Mouse (Mus musculus) adrenal gland, postnatal 4 days (tissue): ENCODE results near the gene Tppp2. TPM values are rescaled to one million over a fixed set of nuclear protein-coding genes. Genes with fewer than 3 reads are reported as not detected.

Experiments used
- DNase-seq, 2 experiments: peaks; one replicate each; pipeline ENCODE4 v3.0.0; 2021 to 2022; ENCODE audit warnings: low spot score in 2 of 2, mixed read lengths in 2 of 2
- total RNA-seq, 2 experiments: library from RNA; stranded (reverse); gene quantifications; 2 replicates each; pipeline ENCODE4 v1.2.3; 2021

Gene Tppp2
- total RNA-seq, 2 experiments from 2014 or later, result not detected

DNA sequence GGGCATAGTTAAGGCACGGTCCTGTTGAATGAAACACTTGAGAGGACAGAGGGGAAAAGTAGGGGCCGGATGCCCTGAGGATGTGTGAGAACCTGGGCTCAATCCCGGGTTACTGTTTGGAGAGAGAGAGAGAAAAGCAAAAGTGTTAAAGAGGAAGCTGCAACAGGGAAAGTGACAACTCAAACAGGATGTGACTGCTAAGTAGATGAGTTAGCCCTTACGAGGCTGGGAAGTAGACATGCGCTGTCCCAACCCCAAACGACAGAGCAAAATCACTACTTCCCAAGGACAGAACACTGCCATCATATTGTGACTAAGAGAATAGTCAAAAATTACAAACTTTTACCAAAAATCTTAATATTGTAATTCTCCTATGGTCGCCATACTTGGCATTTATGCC is 24.0 kb downstream of the Tppp2 start:
- DNase-seq, result no peak

DNA sequence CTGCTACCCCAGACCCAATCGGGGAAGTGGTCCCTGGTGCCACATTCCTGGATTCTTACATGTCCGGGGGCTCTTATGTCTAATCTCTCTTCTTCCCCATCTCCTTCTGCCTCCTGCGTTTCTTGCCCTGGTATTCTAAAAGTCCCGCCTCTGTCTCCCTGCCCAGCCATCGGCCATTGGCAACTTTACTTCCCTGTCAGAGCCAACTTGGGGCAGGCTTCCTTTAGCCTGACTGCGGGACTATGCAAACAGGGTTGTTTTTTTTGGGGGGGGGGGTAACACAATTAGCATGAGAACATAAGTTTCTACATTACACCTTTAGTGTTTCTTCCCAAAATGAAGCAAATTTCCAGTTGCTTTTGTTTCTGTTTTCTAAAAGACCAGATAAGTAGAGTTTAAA is 25.1 kb downstream of the Tppp2 start:
- DNase-seq, result no peak

DNA sequence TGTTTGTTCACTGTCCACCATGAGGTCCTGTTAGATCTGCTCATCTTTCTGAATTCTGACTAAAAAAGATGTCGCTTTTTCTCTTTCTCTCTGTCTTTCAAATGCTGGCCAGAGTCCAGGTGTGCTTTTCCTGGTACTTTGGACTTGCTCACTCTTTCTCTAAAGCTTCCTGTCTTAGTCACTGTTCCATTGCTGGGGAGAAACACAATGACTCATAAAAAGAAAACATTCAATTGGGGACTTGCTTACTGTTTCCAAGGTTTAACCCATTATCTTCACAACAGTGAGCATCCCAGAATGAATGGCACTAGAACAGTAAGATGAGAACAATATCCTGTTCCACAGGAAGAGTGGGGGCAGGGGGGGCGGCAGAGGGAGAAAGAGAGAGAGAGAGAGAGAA is 42.1 kb downstream of the Tppp2 start:
- no peak for DNase-seq

DNA sequence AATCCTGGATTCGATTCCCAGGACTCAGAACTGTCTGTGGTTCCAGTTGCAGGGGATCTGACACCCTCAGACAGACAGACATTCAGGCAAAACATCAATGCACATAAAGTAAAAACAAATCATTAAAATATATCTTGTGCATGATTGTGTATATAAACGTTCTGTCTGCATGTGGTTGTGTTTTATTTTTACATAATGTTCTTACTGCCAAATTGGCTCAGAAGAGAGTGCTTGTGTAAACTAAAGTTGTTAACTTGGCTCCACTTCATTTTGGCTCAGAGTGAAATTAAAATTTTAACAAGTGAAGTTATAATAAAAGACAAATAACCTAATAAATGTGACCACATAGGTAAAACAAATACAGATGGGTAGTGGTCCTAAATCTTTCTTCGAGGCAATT is 49.2 kb downstream of the Tppp2 start:
- no peak for DNase-seq

Other genes starting within 250 kb of the Tppp2 start
- not detected for gene Gm17079, start 223.0 kb upstream of the Tppp2 start, total RNA-seq
- not detected for gene Gm5800, start 201.2 kb upstream of the Tppp2 start, total RNA-seq
- not detected for gene Ang4, start 144.8 kb upstream of the Tppp2 start, total RNA-seq
- not detected for gene AY358078, start 118.4 kb upstream of the Tppp2 start, total RNA-seq
- gene Ear6, start 64.7 kb upstream of the Tppp2 start, total RNA-seq, result under 1 TPM in 1 of 2 experiments, not detected in 1; 0.73 TPM
- 10 to 100 TPM; 37.5 to 44.2 TPM for gene Mettl17, start 33.6 kb upstream of the Tppp2 start, total RNA-seq
- under 1 TPM; 0.82 to 0.95 TPM for gene Slc39a2, start 25.5 kb upstream of the Tppp2 start, total RNA-seq
- 100 to 1,000 TPM; 155 to 181 TPM for gene Ndrg2, start 4.3 kb upstream of the Tppp2 start, total RNA-seq
- not detected for gene Rnase13, start 4.3 kb downstream of the Tppp2 start, total RNA-seq
- 100 to 1,000 TPM; 102 to 110 TPM for gene Arhgef40, start 66.3 kb downstream of the Tppp2 start, total RNA-seq
- 1 to 10 TPM; 1.6 to 3.6 TPM for gene Tmem253, start 97.2 kb downstream of the Tppp2 start, total RNA-seq
- gene Zfp219, start 102.3 kb downstream of the Tppp2 start, total RNA-seq, result 10 to 100 TPM; 84.4 to 84.6 TPM
- not detected for gene Olfr221, start 124.0 kb downstream of the Tppp2 start, total RNA-seq
- gene Hnrnpc, start 185.6 kb downstream of the Tppp2 start, total RNA-seq, result 100 to 1,000 TPM; 247 to 267 TPM
- gene Rpgrip1, start 192.3 kb downstream of the Tppp2 start, total RNA-seq, result 1 to 10 TPM in 1 of 2 experiments, under 1 TPM in 1; 0.37 to 1.6 TPM